Mouse (Mus musculus) embryonic fibroblast, embryonic 13.5 days (primary cell): ENCODE data around the gene Lipe.

Source experiments
- CTCF ChIP-seq: IDR thresholded peaks from 2 replicates; pipeline ENCODE4 v1.5.1; 2011; ENCODE audit warnings: mild to moderate bottlenecking, control low read depth, low read length, moderate library complexity, borderline replicate concordance; ENCODE audit not compliant: insufficient read depth
- POLR2A ChIP-seq: IDR thresholded peaks from 2 replicates; pipeline ENCODE4 v1.6.1; 2011; ENCODE audit warnings: low read depth, mild to moderate bottlenecking, control low read depth, low read length, moderate library complexity

GRCm38 (mm10) chr7:25384818-25385217 lies 13.7 kb downstream of the Lipe start:
- no peak for TF ChIP-seq CTCF
- no peak for TF ChIP-seq POLR2A
